Mouse (Mus musculus): Measurements from ENCODE around the gene Epas1. TPM values are rescaled to one million over a fixed set of nuclear protein-coding genes. Genes with fewer than 3 reads are reported as not detected.

Gene Epas1
- total RNA-seq, 2 experiments from 2014 or later = 51.0 to 57.3 TPM

DNA sequence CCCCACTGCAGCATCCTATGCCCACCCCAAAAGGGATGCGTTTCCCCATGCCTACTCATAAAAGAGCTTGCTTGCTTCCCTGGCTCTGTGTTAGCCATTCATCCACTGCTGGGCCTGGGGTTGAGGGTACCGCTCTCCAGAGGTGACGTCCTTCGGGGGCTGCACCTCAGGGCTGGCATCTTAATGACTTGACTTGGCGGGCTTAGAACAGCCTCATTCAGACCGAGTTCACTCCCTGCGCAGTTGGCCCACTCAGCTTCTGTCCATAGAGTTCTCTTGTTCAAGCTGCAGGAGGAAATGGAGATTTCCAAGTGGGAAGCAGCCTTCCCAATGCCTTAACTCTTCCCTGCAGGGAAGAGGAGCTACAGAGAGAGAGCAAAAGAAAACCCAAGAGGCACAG, 32.1 kb downstream of the Epas1 start:
- no peak for DNase-seq (ENCODE audit: low spot score in 2 of 2)

DNA sequence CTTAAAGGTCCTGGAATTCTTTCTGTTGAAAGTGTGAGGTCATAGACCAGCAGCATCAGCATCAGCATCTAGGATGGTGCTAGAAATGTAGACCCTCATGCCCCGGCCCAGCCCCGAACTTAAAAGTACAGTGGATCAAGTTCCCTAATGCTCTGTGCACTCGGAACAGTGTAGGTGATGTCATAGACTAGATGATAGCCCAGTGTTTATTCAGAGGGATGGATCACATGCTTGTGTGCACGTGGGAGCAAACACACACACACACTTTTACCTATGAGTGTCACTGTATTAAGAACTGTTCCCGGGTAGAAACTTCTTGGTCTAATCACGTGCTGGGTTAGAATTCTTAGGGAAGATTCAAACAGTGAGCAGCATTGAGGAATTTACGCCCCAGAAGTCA, 33.0 kb downstream of the Epas1 start:
- DNase-seq (ENCODE audit: low spot score in 2 of 2) = no peak

DNA sequence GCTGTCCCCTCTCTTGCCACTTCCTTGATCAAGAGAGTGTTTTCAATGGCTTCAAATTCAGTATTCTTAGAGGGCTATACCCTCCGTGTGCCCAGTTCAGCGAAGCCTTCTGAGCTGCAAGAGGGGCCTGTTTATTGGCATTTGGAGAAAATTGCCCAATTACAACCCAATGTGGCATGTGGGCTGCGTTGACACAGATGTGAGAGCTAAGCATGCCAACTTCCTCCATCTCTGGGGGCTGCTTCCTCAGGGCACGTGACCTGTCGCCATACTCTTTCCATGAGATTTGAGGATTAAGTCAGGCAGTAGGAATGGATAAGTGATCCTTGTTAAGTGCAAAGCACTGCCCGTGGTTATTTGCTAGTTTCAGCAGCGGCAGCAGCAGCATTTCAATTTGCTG, 34.3 kb downstream of the Epas1 start:
- DNase-seq (ENCODE audit: low spot score in 2 of 2) = no peak

- no peak for DNase-seq (ENCODE audit: low spot score in 2 of 2)
These were observed 34.8 kb downstream of the Epas1 start for GRCm38 (mm10) chr17:86788316-86788715.

- no peak for DNase-seq (ENCODE audit: low spot score in 2 of 2)
These were observed 38.4 kb downstream of the Epas1 start for GRCm38 (mm10) chr17:86791925-86792324.

- DNase-seq (ENCODE audit: low spot score in 2 of 2) = no peak
These were observed 42.3 kb downstream of the Epas1 start for GRCm38 (mm10) chr17:86795773-86796172.

GRCm38 (mm10) chr17:86797031-86797430, 43.5 kb downstream of the Epas1 start:
- DNase-seq (ENCODE audit: low spot score in 2 of 2) = no peak

GRCm38 (mm10) chr17:86798460-86798859, 45.0 kb downstream of the Epas1 start:
- no peak for DNase-seq (ENCODE audit: low spot score in 2 of 2)

- no peak for DNase-seq (ENCODE audit: low spot score in 2 of 2)
These were observed 45.5 kb downstream of the Epas1 start for GRCm38 (mm10) chr17:86798951-86799350.

DNA sequence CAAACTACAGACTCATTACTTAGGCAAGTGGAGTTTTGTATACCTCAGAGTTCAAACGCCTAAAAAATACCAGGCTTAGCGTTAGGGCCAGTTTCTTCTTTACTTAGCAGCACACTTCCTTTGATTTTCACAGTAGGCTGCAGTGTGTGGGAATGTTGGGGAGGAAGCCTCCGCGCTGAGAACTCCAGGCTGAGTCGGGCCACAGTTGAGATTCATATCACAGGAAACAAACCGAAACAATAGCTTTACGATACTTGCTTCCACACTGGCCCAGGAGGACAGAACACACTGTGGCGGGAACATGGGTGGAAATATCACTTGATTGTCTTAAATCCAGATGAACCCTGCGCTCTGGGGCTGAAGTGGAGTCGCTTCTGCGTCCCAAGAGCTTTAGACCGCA, 47.0 kb downstream of the Epas1 start:
- no peak for DNase-seq (ENCODE audit: low spot score in 2 of 2)

- DNase-seq (ENCODE audit: low spot score in 2 of 2) = no peak
These were observed 47.8 kb downstream of the Epas1 start for GRCm38 (mm10) chr17:86801213-86801815.

- no peak for DNase-seq (ENCODE audit: low spot score in 2 of 2)
These were observed 48.4 kb downstream of the Epas1 start for GRCm38 (mm10) chr17:86801876-86802275.

DNA sequence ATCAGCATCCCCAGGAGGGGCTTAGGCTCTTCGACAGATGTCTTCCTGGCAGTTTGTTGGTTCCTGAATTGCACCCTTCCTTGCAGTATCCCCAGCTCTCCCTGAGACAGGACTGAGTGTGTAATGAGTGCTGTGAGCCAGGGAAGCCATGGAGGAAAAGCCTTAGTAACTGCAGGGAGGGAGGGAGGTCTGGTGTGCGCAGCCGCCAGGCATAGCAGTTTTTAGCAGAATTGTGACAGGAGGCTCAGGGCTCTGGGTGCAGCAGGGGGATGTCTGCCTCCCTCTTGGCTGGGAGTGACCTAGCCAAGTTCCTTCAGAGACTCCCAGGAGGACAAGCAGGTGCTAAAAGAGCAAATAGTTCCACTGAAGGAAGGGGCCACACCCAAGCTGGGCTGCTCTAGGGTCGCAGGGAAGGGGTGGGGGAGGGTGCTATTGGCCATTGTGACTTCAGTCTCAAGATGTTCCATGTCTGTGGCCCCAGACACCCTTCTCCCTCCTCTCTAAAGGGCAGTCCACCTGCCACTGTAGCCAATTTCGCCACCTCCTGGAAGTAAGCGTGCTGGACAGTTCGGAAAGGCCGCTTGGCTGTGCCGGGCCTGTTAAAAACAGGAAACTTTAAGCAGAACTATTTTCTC, 49.0 kb downstream of the Epas1 start:
- no peak for DNase-seq (ENCODE audit: low spot score in 2 of 2)

DNA sequence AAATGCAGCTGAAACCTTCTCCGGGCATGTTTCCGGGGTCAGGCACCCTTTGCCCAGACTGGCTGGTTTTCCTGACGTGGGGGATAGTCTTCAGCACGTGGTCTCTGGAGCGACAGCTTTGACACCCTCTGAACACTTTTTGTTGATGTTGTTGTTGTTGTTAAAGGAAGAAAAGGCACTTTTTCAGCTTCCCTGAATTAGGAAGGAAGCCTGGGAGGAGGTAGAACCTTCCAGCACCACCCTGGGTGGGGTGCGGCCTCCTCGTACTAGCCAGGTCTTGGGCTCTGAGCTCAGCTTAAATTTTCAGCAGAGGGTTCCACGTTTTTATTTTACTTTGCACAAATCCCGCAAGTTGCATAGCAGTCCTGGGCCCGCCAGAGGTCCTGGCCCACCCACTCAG, 49.6 kb downstream of the Epas1 start:
- DNase-seq (ENCODE audit: low spot score in 2 of 2) = no peak

DNA sequence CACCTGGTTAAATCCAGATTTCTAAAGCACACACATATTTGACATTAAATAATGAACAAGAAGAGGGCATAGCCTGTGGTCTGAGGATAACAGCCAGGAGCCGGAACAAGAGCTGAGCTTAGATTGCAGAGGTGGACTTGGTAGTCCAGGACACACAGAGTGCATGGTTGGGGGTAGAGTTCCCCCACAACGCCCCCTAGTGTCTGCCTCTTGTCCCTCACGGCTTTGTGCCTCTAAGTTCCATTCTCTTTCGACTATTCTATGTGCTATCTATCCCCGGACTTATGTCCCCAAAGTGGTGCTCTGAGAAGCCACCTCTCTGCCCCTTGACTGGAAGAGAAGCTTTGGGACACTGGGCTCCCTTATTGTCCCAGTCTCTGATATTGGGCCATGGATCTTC, 50.2 kb downstream of the Epas1 start:
- no peak for DNase-seq (ENCODE audit: low spot score in 2 of 2)

DNA sequence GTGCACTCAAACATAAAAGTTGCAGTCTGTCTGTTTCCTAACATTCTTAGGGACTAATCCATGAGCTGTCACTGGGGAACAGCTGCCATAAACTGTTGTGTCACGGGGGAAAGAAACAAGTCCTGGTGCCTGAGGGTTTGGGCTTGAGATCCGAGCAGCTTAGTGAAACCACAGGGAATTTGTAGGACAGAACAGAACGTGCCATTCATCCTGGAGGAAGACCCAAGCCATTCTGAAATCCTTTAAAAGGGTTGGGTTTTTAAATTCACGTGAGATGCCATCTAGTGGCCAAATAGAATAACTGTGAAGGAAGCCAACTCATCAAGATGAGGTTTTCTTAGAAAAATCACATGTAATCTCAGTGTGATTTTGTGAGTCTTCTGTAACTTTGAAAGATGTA, 58.5 kb downstream of the Epas1 start:
- no peak for DNase-seq (ENCODE audit: low spot score in 2 of 2)

DNA sequence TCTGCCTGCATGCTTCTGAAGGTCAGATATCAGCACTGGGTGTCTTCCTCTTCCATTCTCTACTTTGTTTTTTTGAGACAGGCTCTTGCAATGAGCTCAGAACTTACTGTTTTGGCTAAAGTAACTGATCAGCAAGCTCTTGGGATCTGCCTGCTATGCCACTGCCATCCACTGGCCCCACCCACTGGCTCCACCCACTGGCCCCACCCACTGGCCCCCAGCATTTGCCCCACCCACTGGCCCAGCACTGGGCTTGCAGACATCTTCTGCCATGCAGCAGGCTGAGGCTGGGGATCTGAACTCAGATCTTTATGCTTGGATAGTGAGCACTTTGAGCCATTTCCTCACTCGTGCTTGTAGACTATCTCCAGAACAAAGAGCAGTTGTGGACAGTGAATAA, 60.8 kb downstream of the Epas1 start:
- no peak for DNase-seq (ENCODE audit: low spot score in 2 of 2)

DNA sequence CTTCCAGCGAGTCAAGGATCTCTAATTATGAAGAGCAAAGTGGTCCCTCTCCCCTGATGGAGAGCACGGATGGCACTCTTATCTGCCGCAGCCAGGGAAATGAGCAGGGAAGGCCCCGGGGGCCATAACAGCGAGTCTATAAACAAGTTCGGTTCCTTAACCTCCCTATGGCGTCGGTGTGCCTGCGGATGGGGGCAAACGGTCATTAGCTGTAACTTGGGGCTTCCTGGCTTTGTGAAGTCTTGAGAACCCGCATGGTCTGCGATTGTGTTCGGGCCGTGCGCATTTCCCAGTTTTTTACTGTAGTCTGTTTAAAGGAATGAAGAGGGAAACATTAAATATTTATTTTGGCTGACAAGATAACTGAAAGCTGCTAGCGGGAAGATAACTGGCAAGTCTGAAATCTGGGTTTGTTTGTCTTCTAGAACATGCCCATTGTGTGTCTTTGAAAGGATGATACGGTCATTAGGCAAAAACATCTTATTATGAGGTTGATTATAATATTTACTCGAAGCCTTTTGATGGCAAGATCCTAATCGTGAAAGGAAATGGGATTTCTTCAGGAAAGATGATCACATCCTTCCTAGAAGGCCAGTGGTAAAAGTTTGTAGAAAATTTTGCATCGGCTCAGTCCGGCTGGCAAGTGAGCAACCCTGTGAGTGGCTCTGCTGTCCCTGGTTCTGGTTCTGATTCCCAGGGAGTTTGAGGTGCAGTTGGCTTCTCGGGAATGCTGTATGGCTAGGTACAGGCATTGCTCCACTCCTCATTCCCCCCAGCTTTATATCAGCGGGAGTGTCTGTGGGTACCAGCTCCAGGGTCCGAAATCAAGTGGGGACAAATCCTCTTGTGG, 61.7 kb downstream of the Epas1 start:
- no peak for DNase-seq (ENCODE audit: low spot score in 2 of 2)

GRCm38 (mm10) chr17:86822017-86822737, 68.7 kb downstream of the Epas1 start:
- DNase-seq (ENCODE audit: low spot score in 2 of 2) = no peak

DNA sequence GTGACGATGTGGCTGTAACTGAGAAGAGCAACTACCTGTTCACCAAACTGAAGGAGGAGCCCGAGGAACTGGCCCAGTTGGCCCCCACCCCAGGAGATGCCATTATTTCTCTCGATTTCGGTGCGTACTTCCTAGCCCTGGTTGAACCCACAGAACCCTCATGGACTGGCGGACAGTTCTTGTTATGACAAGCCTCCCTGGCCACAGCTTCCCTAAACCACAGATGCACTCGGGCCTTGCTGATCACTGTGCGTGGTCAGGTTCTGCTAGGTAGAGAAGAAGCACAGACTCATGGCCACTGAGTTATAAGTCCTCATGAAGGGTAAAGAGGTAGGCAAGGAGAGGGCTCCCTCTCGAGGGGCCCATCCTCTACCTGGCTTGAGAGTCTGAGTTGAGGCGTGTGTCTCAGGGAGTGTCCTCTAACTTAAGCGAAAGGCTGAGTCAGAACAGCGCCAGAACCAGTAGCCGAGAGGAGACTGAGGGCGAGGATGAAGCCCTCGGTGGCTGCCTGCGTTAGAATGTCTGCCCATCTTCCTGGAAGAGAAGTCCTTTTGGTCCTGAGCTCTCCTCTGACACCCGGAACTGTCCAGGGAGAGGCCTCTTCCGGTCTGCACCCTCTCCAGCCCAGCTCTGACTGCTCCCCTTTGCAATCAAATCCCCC, 71.1 kb downstream of the Epas1 start:
- DNase-seq (ENCODE audit: low spot score in 2 of 2) = no peak
